Mouse (Mus musculus) myocyte (in vitro differentiated cells): ENCODE data around the gene Sf3a1.

Source experiments
- E2F4 ChIP-seq: IDR thresholded peaks from one replicate; pipeline ENCODE4 v1.6.1; 2011; ENCODE audit warnings: mild to moderate bottlenecking, control low read depth, moderate library complexity; ENCODE audit not compliant: insufficient read depth
- MAX ChIP-seq: IDR thresholded peaks from one replicate; pipeline ENCODE4 v1.6.1; 2011; ENCODE audit warnings: low read depth, mild to moderate bottlenecking, control low read depth
- MYOG ChIP-seq, 3 experiments: IDR thresholded peaks; one replicate each; pipeline ENCODE4 v1.6.1; 2011; ENCODE audit warnings: control low read depth in 2 of 3, low read depth in 2 of 3, mild to moderate bottlenecking in 2 of 3; ENCODE audit not compliant: insufficient read length in 2 of 3, control insufficient read depth in 1 of 3, insufficient read depth in 1 of 3
- POLR2A ChIP-seq: IDR thresholded peaks from one replicate; pipeline ENCODE4 v1.6.1; 2011; ENCODE audit warnings: low read depth, mild to moderate bottlenecking, control low read depth, moderate library complexity; ENCODE audit not compliant: insufficient read length
- TCF12 ChIP-seq: IDR thresholded peaks from one replicate; pipeline ENCODE4 v1.6.1; 2011; ENCODE audit warnings: mild to moderate bottlenecking, control low read depth; ENCODE audit not compliant: poor library complexity, insufficient read depth, severe bottlenecking
- USF1 ChIP-seq: IDR thresholded peaks from one replicate; pipeline ENCODE4 v1.6.1; 2011; ENCODE audit warnings: low read depth, mild to moderate bottlenecking, control low read depth, moderate library complexity

DNA sequence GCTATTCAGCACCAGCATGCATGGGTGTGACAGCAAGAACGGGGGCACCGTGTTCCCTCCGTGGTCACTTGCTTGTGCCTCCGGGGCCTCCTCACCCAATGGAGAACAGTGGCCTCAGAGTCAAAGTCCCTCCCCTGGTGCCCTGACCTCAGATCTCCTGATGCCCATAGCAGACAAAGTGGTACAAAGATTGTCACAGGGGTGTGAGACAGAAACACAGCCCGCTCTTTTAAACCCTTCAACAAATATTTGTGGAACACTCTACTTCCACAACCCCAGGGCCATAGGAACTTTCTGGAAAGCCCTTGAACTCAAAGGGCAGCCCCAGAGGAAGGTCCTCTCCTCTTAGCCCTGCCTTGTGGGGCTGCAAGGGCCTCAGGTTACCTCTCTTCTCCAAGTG, 37.9 kb upstream of the Sf3a1 start:
- TF ChIP-seq POLR2A (no peak), E2F4 (no peak), MAX (no peak), USF1 (no peak), TCF12 (no peak), MYOG (IDR thresholded peaks at IDR 0.05; ENCODE audit: control insufficient read depth in 1 of 3, insufficient read depth in 1 of 3, insufficient read length in 2 of 3, low read depth in 2 of 3) (no peak)
